Mouse (Mus musculus): ENCODE results near the gene Tec.

Tec gene

GRCm38 (mm10) chr5:72901866-72902265 lies 33.6 kb upstream of the Tec start:
- Histone ChIP-seq H3K36me3 (ENCODE audit: control insufficient read depth, insufficient read depth, low read length, poor library complexity, severe bottlenecking) (no peaks in the 10 kb centered on the region), H3K27me3 (ENCODE audit: control insufficient read depth, insufficient read depth, low read length, poor library complexity, severe bottlenecking) (no peaks in the 10 kb centered on the region)
- no peak for DNase-seq (ENCODE audit: low read depth, low spot score)

DNA sequence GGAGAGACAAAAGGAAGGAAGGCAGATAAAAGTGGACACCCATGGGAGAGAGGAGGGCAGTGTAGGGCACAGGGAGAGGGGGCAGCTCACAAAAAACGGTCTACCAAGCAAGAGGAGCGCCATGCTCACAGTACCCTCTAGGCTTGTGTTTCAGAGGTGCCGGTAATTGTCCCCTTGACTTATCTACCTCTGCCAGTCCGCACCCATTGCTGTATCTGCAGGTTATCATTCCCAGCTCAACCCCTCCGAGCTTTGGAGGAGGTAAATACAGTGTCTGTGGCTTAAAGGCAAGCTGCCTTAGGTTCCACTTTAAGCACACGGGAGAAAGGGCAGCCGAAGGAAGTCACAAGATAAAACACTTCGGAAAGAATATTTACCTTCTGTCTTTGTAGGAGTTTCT lies 31.0 kb upstream of the Tec start:
- no peaks in the 10 kb centered on the region for H3K36me3 ChIP-seq (ENCODE audit: control insufficient read depth, insufficient read depth, low read length, poor library complexity, severe bottlenecking)
- DNase-seq (ENCODE audit: low read depth, low spot score): no peak
- no peaks in the 10 kb centered on the region for H3K27me3 ChIP-seq (ENCODE audit: control insufficient read depth, insufficient read depth, low read length, poor library complexity, severe bottlenecking)

- Histone ChIP-seq H3K27me3 (ENCODE audit: control insufficient read depth, insufficient read depth, low read length, poor library complexity, severe bottlenecking) (no peaks in the 10 kb centered on the region), H3K36me3 (ENCODE audit: control insufficient read depth, insufficient read depth, low read length, poor library complexity, severe bottlenecking) (no peaks in the 10 kb centered on the region)
- no peak for DNase-seq (ENCODE audit: low read depth, low spot score)
These were observed 29.7 kb upstream of the Tec start for GRCm38 (mm10) chr5:72897998-72898397.

GRCm38 (mm10) chr5:72896478-72897279 lies 28.4 kb upstream of the Tec start:
- no peaks in the 10 kb centered on the region for H3K36me3 ChIP-seq (ENCODE audit: control insufficient read depth, insufficient read depth, low read length, poor library complexity, severe bottlenecking)
- no peaks in the 10 kb centered on the region for H3K27me3 ChIP-seq (ENCODE audit: control insufficient read depth, insufficient read depth, low read length, poor library complexity, severe bottlenecking)
- no peak for DNase-seq (ENCODE audit: low read depth, low spot score)

- DNase-seq (ENCODE audit: low read depth, low spot score): no peak
- H3K27me3 ChIP-seq (ENCODE audit: control insufficient read depth, insufficient read depth, low read length, poor library complexity, severe bottlenecking): no peaks in the 10 kb centered on the region
- H3K36me3 ChIP-seq (ENCODE audit: control insufficient read depth, insufficient read depth, low read length, poor library complexity, severe bottlenecking): no peaks in the 10 kb centered on the region
These were observed 27.0 kb upstream of the Tec start for GRCm38 (mm10) chr5:72895261-72895660.

- peak; percentile 65 for DNase-seq (ENCODE audit: low read depth, low spot score)
- H3K27me3 ChIP-seq (ENCODE audit: control insufficient read depth, insufficient read depth, low read length, poor library complexity, severe bottlenecking): no peaks in the 10 kb centered on the region
These were observed 25.7 kb upstream of the Tec start for GRCm38 (mm10) chr5:72893987-72894386.

GRCm38 (mm10) chr5:72891534-72891933 lies 23.3 kb upstream of the Tec start:
- H3K36me3 ChIP-seq (ENCODE audit: control insufficient read depth, insufficient read depth, low read length, poor library complexity, severe bottlenecking): no peaks in the 10 kb centered on the region
- H3K27me3 ChIP-seq (ENCODE audit: control insufficient read depth, insufficient read depth, low read length, poor library complexity, severe bottlenecking): no peaks in the 10 kb centered on the region
- peak; percentile 78 for DNase-seq (ENCODE audit: low read depth, low spot score)

More at GRCm38 (mm10) chr5:72893987-72894386, 25.7 kb upstream of the Tec start:
- no peaks in the 10 kb centered on the region for H3K36me3 ChIP-seq (ENCODE audit: control insufficient read depth, insufficient read depth, low read length, poor library complexity, severe bottlenecking)

GRCm38 (mm10) chr5:72888260-72888659 lies 20.0 kb upstream of the Tec start:
- DNase-seq (ENCODE audit: low read depth, low spot score): no peak
- Histone ChIP-seq H3K27me3 (ENCODE audit: control insufficient read depth, insufficient read depth, low read length, poor library complexity, severe bottlenecking) (no peaks in the 10 kb centered on the region), H3K36me3 (ENCODE audit: control insufficient read depth, insufficient read depth, low read length, poor library complexity, severe bottlenecking) (no peaks in the 10 kb centered on the region)

DNA sequence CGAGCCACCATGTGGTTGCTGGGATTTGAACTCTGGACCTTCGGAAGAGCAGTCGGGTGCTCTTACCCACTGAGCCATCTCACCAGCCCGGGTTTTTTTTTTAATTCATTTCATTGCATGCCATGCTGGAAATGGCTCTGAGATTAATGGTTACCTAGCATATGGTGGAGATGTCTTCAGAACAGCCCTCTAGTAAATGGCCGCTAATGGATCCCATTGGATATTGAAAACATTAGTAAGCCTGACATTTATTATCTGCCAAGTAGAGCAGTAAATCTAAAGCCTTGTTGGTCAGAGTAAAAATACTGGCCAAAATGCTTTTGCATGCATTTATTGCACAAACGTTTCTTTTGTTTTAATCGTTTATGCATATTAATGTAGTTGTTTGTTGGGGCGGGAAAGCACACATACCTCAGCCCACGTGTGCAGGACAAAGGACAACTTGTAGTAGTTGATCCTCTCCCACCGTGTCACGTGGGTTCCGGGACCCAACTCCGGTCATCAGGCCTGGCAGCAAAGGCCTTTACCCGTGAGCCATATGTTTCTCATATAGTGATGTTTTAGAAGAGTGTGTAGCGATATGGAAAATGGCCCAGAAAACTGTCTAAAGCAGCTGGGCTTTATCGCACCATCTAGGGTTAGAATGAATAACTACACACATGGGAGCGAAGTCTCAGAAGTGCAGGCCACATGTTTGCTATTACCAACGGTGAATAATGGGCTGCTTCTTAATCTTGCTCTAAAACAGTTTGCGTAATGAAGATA lies 18.4 kb upstream of the Tec start:
- no peaks in the 10 kb centered on the region for H3K27me3 ChIP-seq (ENCODE audit: control insufficient read depth, insufficient read depth, low read length, poor library complexity, severe bottlenecking)
- no peaks in the 10 kb centered on the region for H3K36me3 ChIP-seq (ENCODE audit: control insufficient read depth, insufficient read depth, low read length, poor library complexity, severe bottlenecking)
- no peak for DNase-seq (ENCODE audit: low read depth, low spot score)

GRCm38 (mm10) chr5:72883706-72884105 lies 15.4 kb upstream of the Tec start:
- H3K27me3 ChIP-seq (ENCODE audit: control insufficient read depth, insufficient read depth, low read length, poor library complexity, severe bottlenecking): no peaks in the 10 kb centered on the region
- H3K36me3 ChIP-seq (ENCODE audit: control insufficient read depth, insufficient read depth, low read length, poor library complexity, severe bottlenecking): no peaks in the 10 kb centered on the region
- no peak for DNase-seq (ENCODE audit: low read depth, low spot score)

DNA sequence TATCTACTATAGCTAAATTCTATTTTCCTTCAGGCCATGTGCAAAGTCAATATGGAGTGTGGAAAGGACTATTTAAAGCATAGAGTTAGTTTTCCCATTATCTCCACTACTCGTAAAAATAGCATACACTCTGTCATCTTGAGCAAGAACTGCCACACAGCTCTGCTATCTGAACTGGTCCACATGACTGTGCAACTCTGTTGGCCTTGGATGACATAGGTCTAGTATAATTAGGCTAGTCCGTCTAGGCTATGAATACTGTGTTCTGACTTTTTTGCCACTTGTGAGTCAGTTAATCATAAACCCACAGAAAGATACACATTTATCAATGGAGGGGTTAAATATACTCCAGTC lies 14.1 kb upstream of the Tec start:
- no peaks in the 10 kb centered on the region for H3K27me3 ChIP-seq (ENCODE audit: control insufficient read depth, insufficient read depth, low read length, poor library complexity, severe bottlenecking)
- no peaks in the 10 kb centered on the region for H3K36me3 ChIP-seq (ENCODE audit: control insufficient read depth, insufficient read depth, low read length, poor library complexity, severe bottlenecking)
- no peak for DNase-seq (ENCODE audit: low read depth, low spot score)

GRCm38 (mm10) chr5:72881748-72882411 lies 13.6 kb upstream of the Tec start:
- Histone ChIP-seq H3K27me3 (ENCODE audit: control insufficient read depth, insufficient read depth, low read length, poor library complexity, severe bottlenecking) (no peaks in the 10 kb centered on the region), H3K36me3 (ENCODE audit: control insufficient read depth, insufficient read depth, low read length, poor library complexity, severe bottlenecking) (no peaks in the 10 kb centered on the region)
- no peak for DNase-seq (ENCODE audit: low read depth, low spot score)

DNA sequence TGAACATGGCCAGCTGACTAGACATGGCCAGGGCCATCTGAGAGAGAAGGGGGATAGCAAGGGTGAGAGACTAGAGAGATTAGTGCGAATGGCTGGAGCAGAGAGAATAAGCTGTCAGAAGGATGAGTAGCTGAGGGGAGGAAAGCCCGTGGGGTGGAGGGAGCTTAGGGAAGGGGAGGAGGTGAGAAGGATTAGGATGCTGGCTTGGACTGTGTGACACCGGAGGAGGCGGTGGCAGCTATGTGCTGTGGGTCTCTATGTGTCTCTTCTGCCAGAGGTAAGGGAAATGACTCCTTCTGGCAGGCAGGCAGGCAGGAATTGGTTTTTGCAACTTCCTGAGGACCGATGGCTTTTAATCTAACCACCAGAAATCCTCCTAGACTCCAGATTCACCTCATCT lies 11.5 kb upstream of the Tec start:
- Histone ChIP-seq H3K36me3 (ENCODE audit: control insufficient read depth, insufficient read depth, low read length, poor library complexity, severe bottlenecking) (no peaks in the 10 kb centered on the region), H3K27me3 (ENCODE audit: control insufficient read depth, insufficient read depth, low read length, poor library complexity, severe bottlenecking) (no peaks in the 10 kb centered on the region)
- no peak for DNase-seq (ENCODE audit: low read depth, low spot score)

GRCm38 (mm10) chr5:72871114-72871513 lies 2.8 kb upstream of the Tec start:
- DNase-seq (ENCODE audit: low read depth, low spot score): no peak
- no peaks in the 10 kb centered on the region for H3K36me3 ChIP-seq (ENCODE audit: control insufficient read depth, insufficient read depth, low read length, poor library complexity, severe bottlenecking)

More at GRCm38 (mm10) chr5:72871114-72871513, 2.8 kb upstream of the Tec start:
- no peaks in the 10 kb centered on the region for H3K27me3 ChIP-seq (ENCODE audit: control insufficient read depth, insufficient read depth, low read length, poor library complexity, severe bottlenecking)

Data from splenic B cell, adult 2 months (primary cell).